Mouse (Mus musculus): ENCODE measurements around the gene Resf1. TPM values are rescaled to one million over a fixed set of nuclear protein-coding genes. Genes with fewer than 3 reads are reported as not detected.

The Resf1 gene
- polyA plus RNA-seq (2012; rRNA removed): 3.2 and 5.0 TPM in 2 replicates
- 22.3 and 23.6 TPM in 2 replicates for polyA plus RNA-seq (2014; fragmentation: Nextera tagmentation; extraction: Ambion mirVana)

DNA sequence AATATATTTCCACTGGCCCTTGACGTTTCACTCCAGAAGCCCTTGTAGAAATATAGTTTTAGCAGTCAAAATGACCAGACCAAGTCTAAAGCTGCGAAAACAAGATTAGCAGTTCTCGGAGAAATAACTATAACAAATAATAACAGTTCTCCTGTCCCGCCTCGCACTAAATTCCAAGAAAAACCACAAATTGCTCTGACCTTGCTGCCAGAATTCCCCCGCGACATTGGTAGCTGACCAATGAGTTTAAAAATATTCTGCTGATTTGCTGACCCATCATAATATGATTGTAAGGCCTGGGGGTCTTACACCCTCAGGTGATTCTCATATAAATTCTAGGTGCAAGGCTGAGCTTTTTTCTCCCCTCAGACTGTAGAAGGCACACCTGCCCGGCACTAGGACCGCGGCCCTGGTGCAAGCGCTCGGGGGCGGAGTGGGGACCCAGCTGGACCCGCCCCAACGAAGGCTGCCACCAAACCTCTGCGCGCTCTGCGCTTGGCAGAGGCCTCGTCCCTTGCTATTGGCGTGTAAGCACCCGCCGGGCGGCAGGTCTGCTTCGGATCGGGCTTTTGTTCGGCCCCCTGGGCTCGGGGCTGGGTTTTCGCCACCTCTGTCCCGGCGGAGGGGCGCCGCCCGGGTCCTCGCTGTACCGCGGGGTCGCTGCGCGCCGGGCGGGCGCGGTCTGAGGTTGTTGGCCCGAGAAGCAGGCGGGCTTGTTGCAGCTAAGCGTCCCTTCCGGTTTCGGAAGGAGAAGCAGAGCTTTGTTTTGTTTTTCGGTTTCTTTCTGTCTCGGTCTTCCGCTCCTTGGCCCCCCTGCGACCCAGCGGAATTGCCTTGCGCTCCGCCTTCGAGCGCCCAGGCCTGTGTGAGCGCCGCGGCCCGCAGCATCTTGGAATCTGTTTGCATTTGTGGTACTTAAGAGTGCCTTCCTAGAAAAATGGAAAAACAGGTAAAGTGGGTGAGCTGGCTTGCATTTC, at the start of gene Resf1:
Resf1 (plus strand) TSS at position 459 of the 977 bp plus-strand sequence.
- TF ChIP-seq CTCF (IDR thresholded peaks at IDR 0.05; ENCODE audit: low read depth) (0 out of 2 replicates have a peak, but pooled peaks have one; percentile 10), EP300 (IDR thresholded peaks at IDR 0.05; ENCODE audit: low read depth) (no peak)
- peak; percentile 64 to 72 (median 72) for DNase-seq (ENCODE audit: low read depth in 3 of 3, low spot score in 3 of 3)
- WGBS (ENCODE audit: insufficient replicate concordance): 1% methylated on average over 61 of the region's 61 CpGs

DNA sequence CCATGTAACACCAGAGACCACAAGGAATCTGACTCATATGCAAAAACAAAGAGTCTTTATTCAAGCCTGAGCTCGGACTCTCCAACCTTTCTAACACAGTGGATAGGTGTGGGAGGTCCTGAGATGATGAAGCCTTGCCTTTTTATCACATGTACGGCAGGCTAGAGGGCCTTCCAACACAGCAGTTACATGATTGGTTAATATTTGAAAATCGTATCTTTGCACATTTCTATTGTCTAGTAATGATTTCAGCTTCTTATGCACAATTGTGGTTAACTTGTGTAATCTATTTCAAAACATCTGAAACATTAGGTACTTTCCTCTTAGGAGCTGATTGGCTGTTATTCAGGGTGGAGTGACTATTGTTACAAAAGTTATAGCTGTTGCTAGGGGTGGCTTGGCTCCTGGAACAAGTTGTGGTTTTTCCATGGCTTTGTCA, 48.4 kb upstream of the Resf1 start:
- TF ChIP-seq CTCF (IDR thresholded peaks at IDR 0.05; ENCODE audit: low read depth) (no peak), EP300 (IDR thresholded peaks at IDR 0.05; ENCODE audit: low read depth) (peak; percentile 49; the same call in 1 of the 2 replicates)
- no peaks in the 10 kb centered on the region; a peak in 1 of 4 replicates for H3K4me1 ChIP-seq (replicated peaks; ENCODE audit: control insufficient read depth in 2 of 2, insufficient read depth in 2 of 2, low read length in 1 of 2)
- DNase-seq (ENCODE audit: low read depth in 3 of 3, low spot score in 3 of 3) (peak in 2 of 3 experiments; percentile 13 to 66), ATAC-seq (ENCODE audit: insufficient read depth) (peak; percentile 70)
- no peaks in the 10 kb centered on the region for H3K9me3 ChIP-seq (ENCODE audit: control insufficient read depth, low read length)
- WGBS (ENCODE audit: insufficient replicate concordance): 32% methylated on average over 3 of the region's 3 CpGs
- no peak overlapping the region for H3K4me2 ChIP-seq (ENCODE audit: low read depth)
- H3K27me3 ChIP-seq (ENCODE audit: control insufficient read depth, insufficient read depth, low read length): no peaks in the 10 kb centered on the region
- H3K9ac ChIP-seq (replicated peaks): no peak overlapping the region
- H3K36me3 ChIP-seq (replicated peaks; ENCODE audit: control insufficient read depth, insufficient read depth, low read depth): no peaks in the 10 kb centered on the region
- no peak overlapping the region for H3K27ac ChIP-seq
- no peak overlapping the region for H3K4me3 ChIP-seq (ENCODE audit: insufficient read depth in 1 of 2, low read depth in 2 of 2, low read length in 2 of 2)

More for the DNA sequence above, at the start of gene Resf1:
- peaks cover 2% of the 10 kb centered on the region for H3K36me3 ChIP-seq (replicated peaks; ENCODE audit: control insufficient read depth, insufficient read depth, low read depth)
- peak within 1 kb of the TSS; percentile 95 for H3K9ac ChIP-seq (replicated peaks)
- ATAC-seq (ENCODE audit: insufficient read depth): peak; percentile 96
- no peaks in the 10 kb centered on the region for H3K27me3 ChIP-seq (ENCODE audit: control insufficient read depth, insufficient read depth, low read length)
- H3K4me1 ChIP-seq (replicated peaks; ENCODE audit: control insufficient read depth in 2 of 2, insufficient read depth in 2 of 2, low read length in 1 of 2): peaks cover 19 to 23% of the 10 kb centered on the region in 2 experiments
- peak within 1 kb of the TSS; percentile 66 for H3K4me2 ChIP-seq (ENCODE audit: low read depth)
- H3K4me3 ChIP-seq (ENCODE audit: insufficient read depth in 1 of 2, low read depth in 2 of 2, low read length in 2 of 2): peak within 1 kb of the TSS; percentile 87 to 95
- H3K27ac ChIP-seq: peak within 1 kb of the TSS; percentile 92
- peaks cover 8% of the 10 kb centered on the region for H3K9me3 ChIP-seq (ENCODE audit: control insufficient read depth, low read length)

DNA sequence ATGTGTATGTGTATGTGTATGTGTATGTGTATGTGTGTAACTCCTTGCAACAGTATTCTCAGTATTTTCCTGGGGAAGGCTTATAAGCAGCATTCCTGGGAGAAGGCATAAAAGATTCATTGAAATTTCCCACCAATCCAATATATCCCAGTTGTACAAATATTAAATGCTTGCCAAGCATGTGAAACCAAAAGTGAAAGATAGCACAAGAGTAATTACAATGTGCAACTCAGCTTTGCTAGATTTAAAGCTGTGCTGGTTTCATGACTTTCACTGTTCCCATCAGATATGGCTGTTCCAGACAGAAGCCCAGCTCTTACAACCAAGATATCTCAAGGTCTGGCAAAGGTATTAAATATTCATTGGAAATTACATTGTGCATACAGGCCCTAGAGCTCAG, 41.3 kb upstream of the Resf1 start:
- H3K36me3 ChIP-seq (replicated peaks; ENCODE audit: control insufficient read depth, insufficient read depth, low read depth): no peaks in the 10 kb centered on the region
- no peak for TF ChIP-seq CTCF (IDR thresholded peaks at IDR 0.05; ENCODE audit: low read depth)
- TF ChIP-seq EP300 (IDR thresholded peaks at IDR 0.05; ENCODE audit: low read depth): no peak
- no peak overlapping the region for H3K4me2 ChIP-seq (ENCODE audit: low read depth)
- no peaks in the 10 kb centered on the region for H3K9me3 ChIP-seq (ENCODE audit: control insufficient read depth, low read length)
- no peaks in the 10 kb centered on the region for H3K4me1 ChIP-seq (replicated peaks; ENCODE audit: control insufficient read depth in 2 of 2, insufficient read depth in 2 of 2, low read length in 1 of 2)
- no peak overlapping the region for H3K9ac ChIP-seq (replicated peaks)
- no peak for ATAC-seq (ENCODE audit: insufficient read depth)
- no peak for DNase-seq (ENCODE audit: low read depth in 3 of 3, low spot score in 3 of 3)
- H3K4me3 ChIP-seq (ENCODE audit: insufficient read depth in 1 of 2, low read depth in 2 of 2, low read length in 2 of 2): no peak overlapping the region
- H3K27ac ChIP-seq: no peak overlapping the region
- no peaks in the 10 kb centered on the region for H3K27me3 ChIP-seq (ENCODE audit: control insufficient read depth, insufficient read depth, low read length)

DNA sequence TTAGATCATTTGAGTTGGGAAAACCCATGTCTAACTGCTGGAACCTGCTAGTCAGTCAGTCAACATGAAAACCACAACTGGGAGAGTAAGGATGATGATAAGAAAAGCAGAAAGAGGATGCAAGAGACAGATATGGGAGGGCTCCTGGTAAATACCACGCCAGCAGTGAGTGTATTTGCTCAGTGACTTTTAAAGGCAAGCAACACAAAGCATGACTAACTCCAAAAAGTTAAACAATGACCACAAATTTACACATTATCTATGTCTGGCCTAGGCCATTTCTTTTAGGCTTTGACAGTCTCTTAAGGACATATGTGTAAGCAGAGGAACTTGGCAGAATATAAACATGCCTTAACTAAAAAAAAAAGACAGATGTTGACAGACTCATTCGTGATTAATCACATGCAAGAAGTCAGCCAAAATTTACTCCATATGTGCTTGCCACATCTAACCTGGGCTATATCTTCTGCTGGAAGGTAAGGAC, 30.9 kb upstream of the Resf1 start:
- 14% methylated on average over 2 of the region's 2 CpGs for WGBS (ENCODE audit: insufficient replicate concordance)
- peak overlapping the region; percentile 97 for H3K27ac ChIP-seq
- H3K9ac ChIP-seq (replicated peaks): peak overlapping the region; percentile 31
- H3K4me2 ChIP-seq (ENCODE audit: low read depth): peak overlapping the region; percentile 56
- H3K27me3 ChIP-seq (ENCODE audit: control insufficient read depth, insufficient read depth, low read length): no peaks in the 10 kb centered on the region
- peaks cover 20 to 29% of the 10 kb centered on the region in 2 experiments for H3K4me1 ChIP-seq (replicated peaks; ENCODE audit: control insufficient read depth in 2 of 2, insufficient read depth in 2 of 2, low read length in 1 of 2)
- H3K9me3 ChIP-seq (ENCODE audit: control insufficient read depth, low read length): no peaks in the 10 kb centered on the region
- DNase-seq (ENCODE audit: low read depth in 3 of 3, low spot score in 3 of 3): peak; percentile 69 to 79 (median 71)
- H3K36me3 ChIP-seq (replicated peaks; ENCODE audit: control insufficient read depth, insufficient read depth, low read depth): no peaks in the 10 kb centered on the region
- peak; percentile 93 for TF ChIP-seq EP300 (IDR thresholded peaks at IDR 0.05; ENCODE audit: low read depth)
- no peak for TF ChIP-seq CTCF (IDR thresholded peaks at IDR 0.05; ENCODE audit: low read depth)
- peak; percentile 96 for ATAC-seq (ENCODE audit: insufficient read depth)
- H3K4me3 ChIP-seq (ENCODE audit: insufficient read depth in 1 of 2, low read depth in 2 of 2, low read length in 2 of 2): no peak overlapping the region

DNA sequence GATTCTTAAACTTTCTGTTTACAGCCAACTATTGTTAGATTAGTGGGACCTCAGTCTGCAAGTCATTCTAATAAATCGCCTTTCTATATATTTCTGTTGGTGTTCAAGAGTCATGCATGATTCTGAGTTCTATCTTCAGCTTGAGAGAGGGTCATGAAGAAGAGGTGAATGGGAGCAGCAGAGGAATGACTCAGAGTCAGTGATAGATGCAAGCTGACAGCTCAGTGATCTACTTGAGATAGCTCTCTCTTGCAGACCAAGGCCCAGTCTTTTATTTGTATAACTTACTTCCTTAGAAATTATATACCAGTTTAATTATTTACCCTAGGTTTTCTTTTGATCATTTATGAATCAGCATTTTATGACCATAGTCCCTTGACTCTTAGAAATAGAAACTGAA, 30.3 kb upstream of the Resf1 start:
- 39% methylated on average over 1 of the region's 1 CpGs for WGBS (ENCODE audit: insufficient replicate concordance)
- Histone ChIP-seq H3K4me3 (ENCODE audit: insufficient read depth in 1 of 2, low read depth in 2 of 2, low read length in 2 of 2) (no peak overlapping the region), H3K27me3 (ENCODE audit: control insufficient read depth, insufficient read depth, low read length) (no peaks in the 10 kb centered on the region), H3K4me1 (replicated peaks; ENCODE audit: control insufficient read depth in 2 of 2, insufficient read depth in 2 of 2, low read length in 1 of 2) (peaks cover 20 to 29% of the 10 kb centered on the region in 2 experiments), H3K4me2 (ENCODE audit: low read depth) (peak overlapping the region; percentile 56), H3K27ac (peak overlapping the region; percentile 97), H3K9ac (replicated peaks) (peak overlapping the region; percentile 31), H3K36me3 (replicated peaks; ENCODE audit: control insufficient read depth, insufficient read depth, low read depth) (no peaks in the 10 kb centered on the region), H3K9me3 (ENCODE audit: control insufficient read depth, low read length) (no peaks in the 10 kb centered on the region; the same call in 1 of the 2 replicates)
- TF ChIP-seq EP300 (IDR thresholded peaks at IDR 0.05; ENCODE audit: low read depth) (no peak), CTCF (IDR thresholded peaks at IDR 0.05; ENCODE audit: low read depth) (no peak)
- ATAC-seq (ENCODE audit: insufficient read depth) (peak; percentile 44; the same call in 1 of the 2 replicates), DNase-seq (ENCODE audit: low read depth in 3 of 3, low spot score in 3 of 3) (peak in 1 of 3 experiments; percentile 22)
